Mouse (Mus musculus): Measurements from ENCODE around the gene Mef2c.

Gene Mef2c

DNA sequence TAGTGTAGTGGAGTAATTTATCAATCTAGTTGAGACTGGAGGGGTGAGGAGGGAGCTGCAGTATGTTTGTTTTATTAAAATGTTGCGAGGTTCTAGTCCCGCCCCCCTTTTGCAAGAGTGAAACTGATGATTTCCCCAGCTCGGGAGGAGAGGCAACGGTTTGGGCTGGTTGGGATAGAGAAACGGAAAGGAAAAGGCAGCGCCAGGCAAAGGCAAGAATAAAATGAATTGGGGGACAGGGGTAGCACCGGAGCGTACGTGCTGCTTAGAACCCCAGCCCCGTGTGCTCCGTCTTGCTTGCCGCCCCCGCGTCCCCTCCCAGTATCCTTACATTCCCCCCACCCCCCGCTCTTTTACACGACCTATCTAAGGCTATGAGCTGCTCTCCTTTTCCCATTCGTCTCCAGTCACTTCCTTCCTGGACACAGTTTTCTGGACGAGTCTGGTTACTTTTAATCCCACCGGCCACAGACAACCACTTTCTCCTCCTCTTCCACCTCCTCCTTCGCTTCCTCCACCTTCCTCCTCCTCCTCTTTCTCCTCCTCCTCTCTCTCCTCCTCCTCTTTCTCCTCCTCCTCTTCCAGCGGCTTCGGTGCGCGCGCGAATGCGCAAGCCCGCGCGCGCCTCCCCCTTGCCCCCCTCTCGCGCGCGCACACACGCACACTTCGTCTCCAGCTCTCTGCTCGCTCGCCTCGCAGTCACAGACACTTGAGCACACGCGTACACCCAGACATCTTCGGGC is 20.5 kb downstream of the Mef2c start:
- peak; percentile 87 to 95 for DNase-seq (ENCODE audit: inconsistent age in 2 of 2, low spot score in 1 of 2)

DNA sequence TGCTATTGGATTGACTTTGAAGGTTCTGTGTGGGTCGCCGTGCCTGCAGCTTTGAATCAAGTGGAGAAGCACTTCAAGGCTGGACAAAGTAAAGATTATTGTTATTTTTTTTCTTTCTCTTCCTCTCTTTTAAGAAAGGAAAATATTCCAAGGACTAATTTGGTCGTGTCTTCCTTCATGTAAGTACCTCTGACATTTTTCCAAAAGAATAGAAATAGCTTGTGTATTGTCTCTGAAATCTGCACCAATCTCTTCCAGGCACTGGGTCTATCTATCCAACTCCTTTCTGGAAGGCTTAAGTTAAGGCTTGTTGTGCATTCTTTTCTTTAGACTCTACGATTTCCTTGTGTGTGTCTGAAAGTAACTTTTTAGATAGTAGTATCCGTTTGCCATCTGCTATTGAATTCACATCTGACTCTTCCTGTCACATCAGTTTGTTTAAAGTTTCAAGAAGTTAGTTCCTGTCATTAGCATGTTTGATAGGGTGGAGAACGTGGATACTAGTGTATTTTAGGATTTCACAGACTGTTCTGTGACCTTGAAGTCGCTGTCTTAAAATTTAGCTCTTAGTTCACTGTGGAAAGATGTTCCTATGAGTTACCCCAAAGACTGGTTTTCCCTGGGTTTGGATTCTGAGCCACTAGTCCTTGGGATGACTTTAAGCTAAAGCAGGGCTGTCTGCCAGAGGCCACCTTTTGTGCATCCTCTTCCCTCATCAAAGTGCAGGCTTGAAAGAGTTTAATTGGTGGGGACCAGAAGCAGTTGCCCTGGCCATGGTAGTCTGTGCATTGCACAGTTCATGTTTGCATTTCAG is 21.3 kb downstream of the Mef2c start:
- peak; percentile 28 to 74 for DNase-seq (ENCODE audit: inconsistent age in 2 of 2, low spot score in 1 of 2)

DNA sequence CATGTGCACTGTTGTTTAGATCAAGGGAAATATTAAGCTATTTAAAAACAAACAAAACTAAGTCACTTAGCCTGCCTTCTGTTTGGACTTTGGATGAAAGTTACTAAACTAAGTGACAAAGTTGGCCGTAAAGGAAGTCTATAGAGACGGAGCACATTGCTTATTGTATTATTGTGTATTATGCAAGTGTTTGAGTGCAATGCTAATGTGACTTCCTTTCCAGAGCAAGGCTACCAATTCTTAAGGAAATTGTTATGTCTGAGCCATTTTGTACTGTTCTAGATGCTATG is 21.8 kb downstream of the Mef2c start:
- no peak for DNase-seq (ENCODE audit: inconsistent age in 2 of 2, low spot score in 1 of 2)

DNA sequence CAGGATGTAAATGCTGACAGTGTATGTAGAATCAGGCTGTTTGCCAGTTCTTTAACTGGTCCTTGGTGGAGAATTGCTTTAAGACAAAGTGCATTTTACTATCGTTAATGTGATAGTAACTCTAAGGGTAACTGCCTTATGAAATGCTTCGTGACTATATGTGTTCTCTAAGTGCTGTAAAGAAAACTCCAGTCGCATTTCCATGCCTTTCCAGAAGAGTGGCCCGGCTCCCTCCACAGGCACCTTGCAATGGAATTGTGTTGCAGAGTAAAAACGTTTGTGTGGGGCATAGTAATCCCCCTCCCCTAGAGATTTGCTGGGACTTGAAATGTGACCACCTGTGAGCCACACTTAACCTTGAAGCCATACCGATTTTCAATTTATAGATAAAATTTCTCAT is 22.2 kb downstream of the Mef2c start:
- DNase-seq (ENCODE audit: inconsistent age in 2 of 2, low spot score in 1 of 2): peak in 1 of 2 experiments; percentile 58

DNA sequence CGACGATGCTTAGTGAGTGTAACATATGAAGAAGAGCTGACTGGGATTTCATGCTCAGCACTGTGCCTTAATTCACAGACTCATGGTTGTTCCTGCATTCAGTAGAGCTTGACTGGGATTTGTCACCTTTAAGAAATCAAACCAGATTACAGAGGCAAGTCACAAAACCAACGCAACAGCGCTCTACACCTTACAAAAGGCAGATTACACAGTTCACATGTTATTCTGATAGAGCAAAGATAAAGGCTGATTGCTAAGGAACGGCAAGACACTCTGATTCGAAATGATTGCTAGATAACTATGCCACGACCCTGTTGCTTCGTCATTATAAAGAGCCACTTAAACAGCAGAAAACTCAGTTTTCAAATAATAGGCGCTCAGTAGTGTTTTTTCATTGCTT is 24.1 kb downstream of the Mef2c start:
- peak in 1 of 2 experiments; percentile 29 for DNase-seq (ENCODE audit: inconsistent age in 2 of 2, low spot score in 1 of 2)

DNA sequence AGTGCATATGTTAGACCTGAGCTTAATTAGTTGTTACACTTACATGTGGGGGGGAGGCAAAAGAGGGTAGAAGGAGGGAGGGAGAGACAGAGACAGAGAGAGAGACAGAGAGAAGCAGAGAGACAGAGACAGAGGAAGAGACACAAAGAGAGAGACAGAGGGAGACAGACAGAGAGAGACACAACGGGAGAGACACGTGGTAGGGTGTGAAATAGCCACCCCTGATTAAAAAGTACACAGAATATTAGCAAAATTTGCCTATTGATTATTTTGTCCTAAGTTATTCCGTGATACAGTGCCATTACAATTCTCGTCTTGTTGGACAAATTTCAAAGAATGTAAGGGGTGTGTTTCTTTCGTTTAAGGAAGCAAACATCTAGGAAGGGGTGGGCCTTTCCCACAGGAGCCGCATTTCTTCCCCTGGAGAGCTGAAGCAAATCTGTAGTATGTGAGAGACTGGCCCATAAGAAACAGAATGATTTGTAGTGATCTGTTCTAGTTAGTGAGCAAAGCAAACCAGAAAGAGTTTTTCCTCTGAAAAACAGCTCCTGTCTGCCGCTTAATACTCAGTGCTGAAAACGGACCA is 26.0 kb downstream of the Mef2c start:
- DNase-seq (ENCODE audit: inconsistent age in 2 of 2, low spot score in 1 of 2): peak in 1 of 2 experiments; percentile 48

DNA sequence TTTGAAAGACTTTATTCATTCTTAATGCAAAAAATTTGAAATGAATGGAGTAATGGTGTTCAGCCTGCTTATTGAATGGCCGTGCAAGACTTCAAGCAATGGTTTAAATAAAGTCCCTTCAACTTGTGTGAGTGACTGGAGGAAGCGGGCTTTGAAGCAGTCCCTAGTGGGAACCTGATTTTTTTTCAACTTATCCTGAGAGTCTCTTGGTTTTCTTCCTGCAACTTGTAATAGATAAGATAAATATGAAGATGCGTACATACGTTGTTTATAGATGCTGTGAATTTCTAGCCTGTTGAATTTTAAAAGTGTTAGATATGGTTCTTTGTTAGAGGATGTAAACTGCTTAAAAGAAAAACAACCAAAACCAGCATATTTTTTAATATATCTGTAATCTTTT is 27.1 kb downstream of the Mef2c start:
- no peak for DNase-seq (ENCODE audit: inconsistent age in 2 of 2, low spot score in 1 of 2)

DNA sequence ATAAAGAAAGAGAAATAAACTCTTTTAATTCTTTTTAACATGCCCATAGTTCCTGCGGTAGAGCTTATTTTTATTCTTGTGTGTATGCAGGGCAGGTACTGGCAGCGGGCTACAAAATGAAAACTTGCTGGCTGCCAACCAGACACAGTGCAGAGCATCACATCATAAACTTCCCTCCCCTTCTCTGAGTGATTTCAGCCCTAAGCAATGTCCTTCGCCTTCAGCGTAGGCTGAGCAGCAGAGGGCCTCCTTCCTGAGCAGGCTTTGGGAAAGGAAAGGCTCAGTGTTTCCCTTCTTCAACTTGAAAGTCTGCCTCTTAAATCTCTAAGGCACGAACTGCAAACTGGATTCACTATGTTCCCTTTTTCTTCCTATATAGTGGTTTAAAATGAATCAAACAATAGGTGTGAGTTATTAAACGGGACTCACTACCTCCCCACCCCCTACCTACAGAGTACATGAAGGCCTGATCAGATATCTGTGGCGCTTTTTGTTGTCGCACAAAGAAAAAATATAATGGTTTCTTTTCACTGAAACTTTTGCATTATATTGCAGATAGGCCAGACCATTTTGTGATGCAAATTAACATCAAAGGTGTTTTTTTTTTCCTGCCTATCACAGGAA is 28.2 kb downstream of the Mef2c start:
- peak; percentile 69 to 90 for DNase-seq (ENCODE audit: inconsistent age in 2 of 2, low spot score in 1 of 2)

DNA sequence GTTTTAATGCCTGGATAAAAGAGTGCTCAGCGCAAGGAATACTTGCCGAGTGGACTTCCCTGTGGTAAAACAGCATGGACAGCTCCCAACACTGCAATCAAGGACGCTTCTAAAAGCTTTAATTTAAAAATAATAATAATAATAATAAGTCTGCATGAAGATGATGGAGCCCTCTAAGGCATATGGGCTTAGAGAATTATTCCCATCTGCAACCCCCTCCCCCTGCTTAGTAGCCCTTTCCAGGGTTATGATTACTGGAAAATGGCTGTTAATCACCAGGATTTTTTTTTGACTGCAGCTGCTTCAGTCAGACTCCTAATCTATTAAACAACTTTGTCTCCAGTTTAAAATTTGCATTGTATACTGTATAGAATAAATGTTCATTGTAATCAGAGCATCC is 32.5 kb downstream of the Mef2c start:
- DNase-seq (ENCODE audit: inconsistent age in 2 of 2, low spot score in 1 of 2): no peak

DNA sequence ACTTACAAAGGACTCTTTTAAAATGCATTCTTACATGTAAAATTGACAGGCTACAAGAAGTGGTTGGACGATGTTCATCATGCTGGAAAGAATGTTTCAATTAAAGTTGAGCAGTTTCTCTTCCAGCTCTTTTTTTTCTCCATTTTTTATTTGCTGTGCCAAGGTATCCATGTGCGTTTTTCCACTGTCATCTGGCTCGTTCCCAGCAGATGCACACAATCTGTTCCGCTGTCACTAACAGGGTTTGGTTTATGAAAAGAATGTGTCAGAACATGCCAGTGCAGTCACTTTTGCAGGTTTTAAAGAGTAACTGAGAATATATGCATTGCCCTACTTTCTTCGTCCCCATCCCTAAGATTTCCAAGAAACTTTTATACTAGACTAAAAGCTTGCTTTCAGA is 33.3 kb downstream of the Mef2c start:
- no peak for DNase-seq (ENCODE audit: inconsistent age in 2 of 2, low spot score in 1 of 2)

DNA sequence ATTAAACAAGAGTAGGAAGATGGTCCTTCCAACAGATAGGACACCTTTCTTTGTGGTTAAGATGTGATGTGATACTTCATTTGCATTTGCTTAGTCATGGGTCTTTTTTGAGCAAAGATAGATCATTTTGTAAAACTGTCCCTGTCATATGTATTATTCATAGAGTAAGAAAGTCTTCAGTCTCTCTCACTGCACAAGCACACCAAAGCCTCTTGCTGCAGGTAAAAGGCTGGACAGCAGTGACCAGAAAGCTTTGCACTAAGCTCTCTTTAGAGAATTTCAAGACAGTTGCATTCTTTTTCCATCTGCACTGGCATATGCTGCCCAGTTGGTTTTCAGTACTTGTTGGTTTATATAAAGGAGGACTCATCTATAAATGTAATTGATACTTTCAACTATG is 36.1 kb downstream of the Mef2c start:
- DNase-seq (ENCODE audit: inconsistent age in 2 of 2, low spot score in 1 of 2): no peak

DNA sequence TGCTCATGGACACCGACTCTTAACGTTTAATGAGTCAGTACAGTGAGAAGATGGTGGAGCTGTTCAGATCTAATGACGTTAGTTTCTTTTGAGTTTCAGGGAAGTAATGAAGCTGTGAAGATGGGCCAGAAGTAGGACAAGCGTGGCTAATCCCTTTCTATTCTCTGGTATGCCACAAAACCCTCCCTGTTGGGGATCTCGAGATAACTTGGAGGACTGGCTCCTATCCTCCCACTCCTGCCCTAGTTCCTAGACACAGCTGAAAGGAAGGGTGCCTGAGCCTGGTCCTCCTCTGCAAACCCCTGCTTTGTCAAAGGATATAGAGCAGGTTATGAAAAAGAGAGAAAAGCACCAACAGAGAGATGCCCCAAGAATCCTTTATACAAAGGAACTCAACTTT is 38.8 kb downstream of the Mef2c start:
- no peak for DNase-seq (ENCODE audit: inconsistent age in 2 of 2, low spot score in 1 of 2)

DNA sequence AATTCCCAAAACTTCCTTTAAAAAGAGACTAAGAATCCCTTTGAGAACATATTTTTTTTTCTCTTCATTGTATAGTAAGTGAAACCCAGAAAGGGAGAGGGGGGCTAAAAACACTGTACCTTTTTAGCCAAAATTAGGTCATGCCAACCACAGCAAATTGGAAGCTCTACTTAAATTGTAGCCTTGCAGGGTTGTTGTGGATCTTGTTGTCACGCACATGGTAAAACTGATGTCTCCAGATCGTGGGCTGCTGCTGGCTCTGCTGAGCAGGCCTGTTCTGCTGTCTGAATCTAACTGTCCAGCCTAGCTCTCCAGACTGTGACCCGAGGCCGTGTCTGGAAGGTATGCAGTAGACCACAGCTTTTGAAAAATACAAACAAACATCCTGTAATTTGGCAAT is 40.9 kb downstream of the Mef2c start:
- no peak for DNase-seq (ENCODE audit: inconsistent age in 2 of 2, low spot score in 1 of 2)

DNA sequence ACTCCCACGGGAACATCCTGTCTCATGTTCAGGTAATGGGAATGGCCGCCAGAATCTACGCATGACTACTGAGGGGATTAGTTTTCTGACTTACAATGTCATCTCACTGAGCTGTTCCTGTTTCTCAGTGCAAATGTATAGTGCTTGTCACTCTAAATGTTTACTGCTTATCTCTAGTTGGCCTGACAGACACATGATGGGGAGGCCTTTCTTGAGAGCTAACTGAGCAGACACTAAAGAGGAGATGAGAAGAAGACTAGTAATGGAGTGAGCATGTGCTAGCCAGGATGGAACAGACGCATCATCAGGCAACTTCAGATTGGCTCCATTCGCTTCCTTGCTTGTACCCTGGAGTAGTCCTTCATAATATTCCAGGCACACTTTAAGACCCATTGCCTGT is 43.0 kb downstream of the Mef2c start:
- DNase-seq (ENCODE audit: inconsistent age in 2 of 2, low spot score in 1 of 2): no peak

DNA sequence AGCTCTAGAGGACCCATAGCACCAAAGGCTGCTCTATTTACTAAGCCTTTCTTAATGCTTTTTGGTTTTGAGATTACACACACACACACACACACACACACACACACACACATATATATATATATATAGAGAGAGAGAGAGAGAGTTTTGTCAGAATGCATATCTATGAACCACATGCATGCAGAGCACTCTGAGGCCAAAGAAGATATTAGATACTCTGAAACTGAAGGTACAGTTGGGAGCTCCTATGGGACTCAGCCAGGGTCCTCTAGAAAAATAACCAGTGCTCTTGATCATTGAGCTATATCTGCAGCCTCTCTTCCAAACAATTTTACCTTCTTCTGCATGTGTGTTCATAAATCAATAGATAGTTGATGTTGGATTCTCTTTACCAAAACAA is 47.4 kb downstream of the Mef2c start:
- DNase-seq (ENCODE audit: inconsistent age in 2 of 2, low spot score in 1 of 2): no peak

DNA sequence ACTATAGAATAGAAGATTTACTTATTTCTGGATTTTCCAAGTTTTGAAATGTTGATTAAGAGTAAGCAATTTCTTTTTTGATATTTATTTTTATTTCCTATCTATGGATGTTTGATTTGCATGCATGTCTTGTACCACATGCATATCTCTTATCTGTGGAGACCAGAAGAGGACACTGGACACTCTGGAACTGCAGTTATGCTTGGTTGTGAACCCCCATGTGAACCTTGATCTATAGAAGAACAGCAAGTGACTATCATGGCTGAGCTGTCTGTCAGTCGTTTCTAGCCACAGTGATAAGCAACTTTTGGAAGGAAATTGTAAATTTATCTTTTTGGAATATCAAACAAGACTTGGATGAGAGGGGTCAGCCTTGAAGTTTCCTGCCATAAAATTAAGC is 48.2 kb downstream of the Mef2c start:
- no peak for DNase-seq (ENCODE audit: inconsistent age in 2 of 2, low spot score in 1 of 2)

DNA sequence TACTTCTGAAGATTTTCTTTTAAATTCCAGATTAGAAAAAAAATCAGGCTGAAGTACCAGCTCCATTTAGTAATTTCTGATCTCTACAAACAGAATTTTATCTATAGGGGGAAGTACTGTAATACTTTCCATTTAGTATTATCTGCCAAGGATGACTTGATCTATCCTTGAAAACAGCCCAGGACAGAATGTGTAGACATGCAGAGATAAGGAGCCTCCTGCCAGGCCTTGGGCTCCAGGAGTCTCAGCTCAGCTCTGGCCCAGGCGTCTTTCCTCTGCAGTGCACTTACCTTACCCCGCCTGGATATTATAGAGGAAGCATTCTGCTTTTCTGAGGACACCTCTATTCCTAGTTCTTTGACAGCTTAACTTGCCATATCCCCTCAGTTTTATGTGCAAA is 59.4 kb downstream of the Mef2c start:
- peak; percentile 60 to 69 for DNase-seq (ENCODE audit: inconsistent age in 2 of 2, low spot score in 1 of 2)

DNA sequence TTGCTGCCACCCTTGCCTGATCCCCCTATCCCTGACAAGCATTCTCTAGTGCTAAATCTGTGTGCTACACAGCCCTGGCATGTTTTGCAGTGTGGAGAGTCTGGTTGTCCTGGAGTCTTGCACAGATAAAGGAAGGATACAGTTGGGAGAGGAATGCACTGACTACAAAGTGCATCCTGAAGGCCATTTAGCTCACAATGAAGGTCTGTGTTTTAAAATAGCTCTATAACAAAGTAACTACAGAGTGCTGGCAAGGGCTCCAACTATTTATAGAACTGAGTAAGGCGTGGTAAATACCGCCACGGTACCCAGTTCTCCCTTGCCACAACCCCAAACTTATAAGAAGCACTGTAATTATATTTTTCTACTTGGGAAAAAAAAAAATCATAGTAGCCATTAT is 61.9 kb downstream of the Mef2c start:
- peak; percentile 54 to 82 for DNase-seq (ENCODE audit: inconsistent age in 2 of 2, low spot score in 1 of 2)

DNA sequence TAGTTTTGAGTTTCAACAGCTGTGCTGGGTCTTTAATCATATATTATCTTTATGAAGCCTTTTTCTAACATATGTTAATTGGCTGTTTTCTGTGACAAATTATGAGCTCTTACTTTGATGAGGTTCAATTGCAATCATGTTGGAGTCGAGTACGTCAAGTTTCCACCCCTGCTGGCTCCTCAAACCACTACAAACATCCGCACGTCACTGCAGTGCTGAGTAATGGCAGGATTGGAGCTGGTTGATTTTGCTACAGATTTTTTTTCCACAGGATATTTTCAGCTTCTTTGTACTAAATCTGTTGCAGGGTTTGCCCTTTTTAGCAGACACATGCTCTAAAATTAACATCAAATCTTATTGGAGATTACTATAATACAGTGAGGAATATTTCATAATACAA is 62.3 kb downstream of the Mef2c start:
- peak; percentile 62 to 81 for DNase-seq (ENCODE audit: inconsistent age in 2 of 2, low spot score in 1 of 2)

DNA sequence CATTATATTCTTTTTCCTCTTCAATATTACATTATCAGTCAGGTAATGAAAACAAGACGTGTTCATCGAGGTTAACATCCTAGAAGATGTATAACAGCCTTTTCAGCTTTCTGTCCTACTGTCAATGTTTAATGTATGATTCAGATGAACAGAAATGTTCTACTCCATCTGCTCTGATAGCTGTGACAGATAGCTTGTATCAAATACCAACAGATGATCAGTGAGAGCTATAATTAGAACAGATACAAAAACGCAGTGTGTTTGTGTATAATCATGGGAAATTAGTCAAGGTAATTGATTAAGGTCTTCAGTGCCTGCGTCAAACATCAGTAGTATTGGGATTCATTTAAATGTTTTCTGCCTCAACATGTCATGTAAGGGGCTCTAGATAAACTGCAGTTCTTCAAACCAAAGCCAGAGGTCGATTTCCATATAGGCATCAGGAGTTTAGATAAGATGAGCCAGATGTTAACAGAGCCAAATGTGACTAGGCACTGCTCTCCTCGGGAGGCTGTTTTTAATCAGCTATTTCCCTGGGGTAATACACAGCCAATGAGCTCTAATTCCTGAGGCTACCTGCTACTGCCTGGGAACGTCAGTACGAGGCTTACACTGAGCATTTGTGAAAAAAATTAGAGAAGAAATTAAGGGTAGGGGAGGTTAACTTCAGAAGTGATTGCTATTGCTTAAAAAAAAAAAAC is 63.1 kb downstream of the Mef2c start:
- DNase-seq (ENCODE audit: inconsistent age in 2 of 2, low spot score in 1 of 2): peak in 1 of 2 experiments; percentile 29

DNA sequence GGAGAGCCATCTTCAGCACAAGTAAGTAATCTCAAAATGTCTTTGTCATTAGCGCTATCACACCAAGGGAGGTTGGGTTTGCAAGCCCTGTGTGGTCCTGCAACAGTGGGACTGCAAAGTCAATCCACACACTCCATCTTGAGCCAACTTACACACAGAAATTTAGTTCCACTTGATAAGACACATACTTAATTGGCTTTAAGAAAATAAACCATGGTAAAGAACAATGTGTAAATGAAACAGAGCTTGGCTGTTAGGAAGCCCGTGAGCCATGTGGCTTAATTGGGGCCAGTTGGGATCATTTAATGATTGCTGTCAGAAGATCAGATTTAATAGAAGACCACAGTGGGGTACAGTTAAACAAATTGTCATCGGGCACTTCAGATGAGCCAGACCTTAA is 63.8 kb downstream of the Mef2c start:
- peak in 1 of 2 experiments; percentile 21 for DNase-seq (ENCODE audit: inconsistent age in 2 of 2, low spot score in 1 of 2)

All from adrenal gland, adult (tissue).